In the genomic region with DNA sequence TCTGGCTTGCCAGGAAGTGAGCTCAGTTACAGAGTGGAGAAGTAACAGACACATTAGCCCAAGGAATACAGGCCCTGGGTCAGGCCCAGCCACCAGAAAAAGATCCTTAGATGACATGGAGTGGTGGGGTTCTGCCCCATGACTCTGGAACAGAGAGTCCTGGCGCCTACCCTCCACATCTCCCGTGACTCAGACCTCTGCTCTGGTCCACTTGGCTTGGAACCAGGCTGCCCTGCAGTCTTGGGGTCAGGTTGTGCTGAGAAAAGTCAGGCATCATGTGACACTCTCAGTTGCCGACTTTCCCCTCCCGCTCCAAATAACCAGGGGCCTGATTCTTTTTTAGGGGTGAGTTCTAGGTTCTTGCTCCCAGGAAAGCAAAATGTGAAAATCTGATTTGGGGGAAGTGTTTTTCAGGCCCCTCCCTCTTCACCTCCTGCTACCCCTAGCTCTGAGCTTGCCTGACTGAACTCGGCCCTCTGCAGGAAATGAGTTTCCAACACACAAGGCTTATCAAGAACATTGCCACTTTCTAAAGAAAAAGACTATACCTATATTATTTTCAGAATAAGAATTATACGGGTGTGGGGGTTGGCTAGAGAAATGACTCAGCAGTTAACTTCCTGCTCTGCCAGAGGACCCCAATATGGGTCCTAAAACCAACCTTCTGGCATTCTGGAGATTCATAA, we compare ENCODE assay signal across 9 mouse cellular contexts. TPM values are rescaled to one million over a fixed set of nuclear protein-coding genes. Genes with fewer than 3 reads are reported as not detected.
DNase-seq lines count a peak whose midpoint lies in the region; ATAC-seq lines count a peak whose summit lies in the region.
"Had no signal": no experiment of that assay in that cellular context is flagged by ENCODE, and none has a peak within 500 bp of the region (broad histone marks: within the 10 kb centered on the region; RNA-seq: fewer than 3 reads in every experiment).

No protein-coding gene starts in this region.

- no peak overlapping the region for H3K27ac ChIP-seq in heart, embryonic 11.5 days (ENCODE audit: low read depth, low read length)
- H3K27ac ChIP-seq in hindbrain, embryonic 14.5 days: no peak overlapping the region
- H3K27ac ChIP-seq: limb, embryonic 13.5 days had no signal

- no peaks in the 10 kb centered on the region for H3K27me3 ChIP-seq in heart, embryonic 11.5 days (ENCODE audit: control insufficient read depth, insufficient read depth, low read length)
- H3K27me3 ChIP-seq in hindbrain, embryonic 14.5 days (ENCODE audit: control insufficient read depth, insufficient read depth, low read length): no peaks in the 10 kb centered on the region
- H3K27me3 ChIP-seq: limb, embryonic 13.5 days had no signal

- no peak overlapping the region for H3K9ac ChIP-seq in heart, embryonic 11.5 days (ENCODE audit: low read depth, low read length)
- no peak overlapping the region for H3K9ac ChIP-seq in hindbrain, embryonic 14.5 days
- H3K9ac ChIP-seq: limb, embryonic 13.5 days had no signal

- peak; percentile 81 to 87 for DNase-seq in heart, adult 18-20 months
- DNase-seq in CD4-positive helper T cell, adult 2 months (ENCODE audit: low read depth, low spot score): peak; percentile 9
- DNase-seq in gastrocnemius, postnatal 25 days: peak; percentile 90
- DNase-seq in kidney, postnatal 10 days: peak; percentile 79
- DNase-seq in embryo, embryonic 10.5 days (ENCODE audit: low spot score): no peak
- DNase-seq in embryo, embryonic 10 days (ENCODE audit: low spot score): no peak
- DNase-seq in hindbrain, embryonic 14.5 days (ENCODE audit: low spot score): no peak

- no peak overlapping the region for H3K4me3 ChIP-seq in heart, embryonic 11.5 days (ENCODE audit: low read depth, low read length)
- H3K4me3 ChIP-seq in hindbrain, embryonic 14.5 days (replicated peaks; ENCODE audit: low read length): no peak overlapping the region
- H3K4me3 ChIP-seq: limb, embryonic 13.5 days had no signal

- H3K36me3 ChIP-seq in heart, embryonic 11.5 days (ENCODE audit: control insufficient read depth, insufficient read depth, low read length): no peaks in the 10 kb centered on the region
- peaks cover 16% of the 10 kb centered on the region for H3K36me3 ChIP-seq in hindbrain, embryonic 14.5 days (replicated peaks; ENCODE audit: control insufficient read depth, insufficient read depth)

- 37% methylated on average over 6 of the region's 6 CpGs for WGBS in heart, embryonic 11.5 days (ENCODE audit: insufficient replicate concordance)
- 71% methylated on average over 6 of the region's 6 CpGs for WGBS in hindbrain, embryonic 14.5 days

- no peaks in the 10 kb centered on the region for H3K9me3 ChIP-seq in heart, embryonic 11.5 days (replicated peaks; ENCODE audit: control insufficient read depth, low read length)
- H3K9me3 ChIP-seq in hindbrain, embryonic 14.5 days (ENCODE audit: control insufficient read depth, low read length): no peaks in the 10 kb centered on the region
- H3K9me3 ChIP-seq: limb, embryonic 13.5 days had no signal

- peaks cover 12% of the 10 kb centered on the region for H3K4me1 ChIP-seq in heart, embryonic 11.5 days (ENCODE audit: control insufficient read depth, insufficient read depth, low read length)
- peaks cover 17% of the 10 kb centered on the region for H3K4me1 ChIP-seq in hindbrain, embryonic 14.5 days (replicated peaks; ENCODE audit: control insufficient read depth, insufficient read depth, low read length)

- no peak for ATAC-seq in heart, embryonic 11.5 days (replicated peaks; ENCODE audit: insufficient number of reproducible peaks, low FRiP score, low TSS enrichment)
- ATAC-seq in hindbrain, embryonic 14.5 days (ENCODE audit: low FRiP score): no peak

- H3K4me2 ChIP-seq in heart, embryonic 11.5 days: no peak overlapping the region
- no peak overlapping the region for H3K4me2 ChIP-seq in hindbrain, embryonic 14.5 days (replicated peaks)

RNA-seq across cellular contexts. Expression of a gene that starts 8.1 kb away (rescaled TPM):
- total RNA-seq in heart, adult 18-20 months (2021): 100 to 1,000 TPM; 599 to 655 TPM
- polyA plus RNA-seq in heart, embryonic 11.5 days (2014; fragmentation: Nextera tagmentation; extraction: Ambion mirVana): 2,677 and 2,901 TPM in 2 replicates
- 100 to 1,000 TPM; 692 to 747 TPM for total RNA-seq in gastrocnemius, postnatal 25 days (2021)
- polyA plus RNA-seq in hindbrain, embryonic 14.5 days (2014; fragmentation: Nextera tagmentation; extraction: Ambion mirVana): 4,396 and 4,426 TPM in 2 replicates

RNA-seq across cellular contexts. Expression of a gene that starts 15.2 kb away (rescaled TPM):
- total RNA-seq in heart, adult 18-20 months (2021): 1 to 10 TPM; 3.0 TPM
- 4.1 and 4.4 TPM in 2 replicates for polyA plus RNA-seq in heart, embryonic 11.5 days (2014; fragmentation: Nextera tagmentation; extraction: Ambion mirVana)
- 1 to 10 TPM in 1 of 2 experiments, under 1 TPM in 1; 0.97 to 1.5 TPM for total RNA-seq in gastrocnemius, postnatal 25 days (2021)
- 22.6 and 28.2 TPM in 2 replicates for polyA plus RNA-seq in hindbrain, embryonic 14.5 days (2014; fragmentation: Nextera tagmentation; extraction: Ambion mirVana)

RNA-seq across cellular contexts. Expression of a gene that starts 20.0 kb away (rescaled TPM):
- total RNA-seq in heart, adult 18-20 months (2021): 10 to 100 TPM; 19.5 to 25.5 TPM
- 13.6 and 15.1 TPM in 2 replicates for polyA plus RNA-seq in heart, embryonic 11.5 days (2014; fragmentation: Nextera tagmentation; extraction: Ambion mirVana)
- total RNA-seq in gastrocnemius, postnatal 25 days (2021): 10 to 100 TPM; 18.9 to 24.0 TPM
- 63.8 and 64.8 TPM in 2 replicates for polyA plus RNA-seq in hindbrain, embryonic 14.5 days (2014; fragmentation: Nextera tagmentation; extraction: Ambion mirVana)

Comparison
In these comparisons a context has a peak if more than half of its experiments do, and no peak if none do; other contexts are left out.
1. DNase-seq: peak in heart, adult 18-20 months (2 of 2), CD4-positive helper T cell, adult 2 months (single experiment), gastrocnemius, postnatal 25 days (single experiment) and kidney, postnatal 10 days (single experiment); none in embryo, embryonic 10.5 days (single experiment), embryo, embryonic 10 days (single experiment) and hindbrain, embryonic 14.5 days (single experiment).